Comparison of ENCODE assay signal across 26 mouse cellular contexts in genomic region chr5:98733010-98733399, GRCm38 (mm10).
"Had no signal": no experiment of that assay in that cellular context is flagged by ENCODE, and none has a peak within 500 bp of the region (broad histone marks: within the 10 kb centered on the region; RNA-seq: fewer than 3 reads in every experiment).

No protein-coding gene starts in this region.

- H3K4me1 ChIP-seq: heart, embryonic 13.5 days; heart, embryonic 15.5 days; hindbrain, embryonic 10.5 days; liver, embryonic 13.5 days; liver, embryonic 15.5 days had no signal

- H3K27me3 ChIP-seq: heart, embryonic 13.5 days; heart, embryonic 15.5 days; hindbrain, embryonic 12.5 days; kidney, embryonic 15.5 days; limb, embryonic 15.5 days; liver, embryonic 13.5 days; liver, embryonic 15.5 days had no signal

- H3K4me3 ChIP-seq: heart, adult 2 months; heart, embryonic 13.5 days; heart, embryonic 15.5 days; hindbrain, embryonic 10.5 days; hindbrain, embryonic 12.5 days; kidney, embryonic 15.5 days; limb, embryonic 13.5 days; limb, embryonic 15.5 days; liver, embryonic 13.5 days; liver, embryonic 15.5 days had no signal

- H3K9me3 ChIP-seq: heart, embryonic 13.5 days; heart, embryonic 15.5 days; hindbrain, embryonic 10.5 days; hindbrain, embryonic 12.5 days; kidney, embryonic 15.5 days; limb, embryonic 13.5 days; limb, embryonic 15.5 days; liver, embryonic 13.5 days; liver, embryonic 15.5 days had no signal

- H3K9ac ChIP-seq: heart, embryonic 13.5 days; heart, embryonic 15.5 days; hindbrain, embryonic 12.5 days; hindbrain, embryonic 14.5 days; kidney, embryonic 15.5 days; limb, embryonic 13.5 days; limb, embryonic 15.5 days; liver, embryonic 13.5 days; liver, embryonic 15.5 days had no signal

- ATAC-seq: hindbrain, embryonic 16.5 days; inflammation-experienced regulatory T-cells, adult 6 months had no signal

- H3K36me3 ChIP-seq: heart, embryonic 13.5 days; heart, embryonic 15.5 days; hindbrain, embryonic 10.5 days; hindbrain, embryonic 12.5 days; kidney, embryonic 15.5 days; limb, embryonic 13.5 days; limb, embryonic 15.5 days; liver, embryonic 13.5 days; liver, embryonic 15.5 days had no signal

- H3K4me2 ChIP-seq: heart, embryonic 11.5 days; heart, embryonic 13.5 days; heart, embryonic 15.5 days; hindbrain, embryonic 12.5 days; hindbrain, embryonic 14.5 days; kidney, embryonic 15.5 days; limb, embryonic 13.5 days; limb, embryonic 15.5 days; liver, embryonic 11.5 days; liver, embryonic 13.5 days; liver, embryonic 15.5 days had no signal

- H3K27ac ChIP-seq: heart, adult 2 months; heart, embryonic 13.5 days; heart, embryonic 15.5 days; hindbrain, embryonic 10.5 days; hindbrain, embryonic 12.5 days; hindbrain, embryonic 14.5 days; kidney, embryonic 15.5 days; limb, embryonic 13.5 days; limb, embryonic 15.5 days; liver, embryonic 13.5 days; liver, embryonic 15.5 days had no signal

- DNase-seq: gastrocnemius, postnatal 14 days; gastrocnemius, postnatal 36 days; heart, adult 11 months; heart, adult 2 months; heart, postnatal 14 days; heart, postnatal 36 days; kidney, adult 11 months; kidney, postnatal 10 days; kidney, postnatal 25 days; layer of hippocampus, adult 9-11 months; layer of hippocampus, postnatal 36 days; left cerebral cortex, postnatal 4 days; liver, embryonic 13.5 days had no signal
